Mouse (Mus musculus) stomach, postnatal 0 days (tissue): Measurements from ENCODE around the gene Tekt1. TPM values are rescaled to one million over a fixed set of nuclear protein-coding genes. Genes with fewer than 3 reads are reported as not detected.

ENCODE experiments used
- ATAC-seq: fragments of 200-750 bp; cut with Nextera tagmentation; 2 replicates; pipeline ENCODE4 v1.8.0; 2017; ENCODE audit not compliant: low FRiP score, low TSS enrichment
- DNase-seq: peaks from one replicate; pipeline ENCODE4 v3.0.0-alpha.2; 2016; ENCODE audit warnings: low spot score
- H3K27ac ChIP-seq: fragments of 300-500 bp; sonication (generic); replicated peaks from 2 replicates; pipeline ENCODE4 v1.5.1; 2014; ENCODE audit warnings: mild to moderate bottlenecking, control low read depth
- H3K27me3 ChIP-seq: fragments of 300-500 bp; sonication (generic); 2 replicates; pipeline ENCODE4 v1.6.1; 2014; ENCODE audit warnings: low read length; ENCODE audit not compliant: control insufficient read depth, insufficient read depth
- H3K36me3 ChIP-seq: fragments of 300-500 bp; sonication (generic); 2 replicates; pipeline ENCODE4 v1.6.1; 2014; ENCODE audit warnings: low read length, mixed read lengths; ENCODE audit not compliant: control insufficient read depth, insufficient read depth
- H3K4me1 ChIP-seq: fragments of 300-500 bp; sonication (generic); replicated peaks from 2 replicates; pipeline ENCODE4 v1.6.1; 2014; ENCODE audit warnings: antibody characterized with exemption; ENCODE audit not compliant: control insufficient read depth, insufficient read depth
- H3K4me2 ChIP-seq: fragments of 300-500 bp; sonication (generic); replicated peaks from 2 replicates; pipeline ENCODE4 v1.6.1; 2014; ENCODE audit warnings: low read depth, mild to moderate bottlenecking, control low read depth, moderate library complexity
- H3K4me3 ChIP-seq: fragments of 300-500 bp; sonication (generic); 2 replicates; pipeline ENCODE4 v1.5.1; 2014; ENCODE audit warnings: low read depth, low read length, control low read depth
- H3K9ac ChIP-seq: fragments of 300-500 bp; sonication (generic); 2 replicates; pipeline ENCODE4 v1.6.1; 2014; ENCODE audit warnings: mild to moderate bottlenecking, low read length, control low read depth, mixed read lengths
- H3K9me3 ChIP-seq: fragments of 300-500 bp; sonication (generic); 2 replicates; pipeline ENCODE4 v1.6.1; 2016; ENCODE audit warnings: low read length; ENCODE audit not compliant: control insufficient read depth
- CTCF ChIP-seq: IDR thresholded peaks from 2 replicates; pipeline ENCODE4 v1.5.1; 2016; ENCODE audit warnings: antibody characterized with exemption, low read depth, mild to moderate bottlenecking, moderate library complexity
- EP300 ChIP-seq: optimal IDR thresholded peaks from 2 replicates; pipeline ENCODE3; 2016; ENCODE audit warnings: antibody characterized with exemption
- WGBS: fragments of 180-500 bp; shearing (Covaris S2); extraction: QIAGEN DNeasy Blood & Tissue Kit; methylation state at CpG from one replicate; pipeline ENCODE4 v1.1.7; 2014; 5-methylcytosine and 5-hydroxymethylcytosine counted together
- polyA plus RNA-seq: library from polyadenylated mRNA; unstranded; fragments of >200 nt; fragmentation: Nextera tagmentation; extraction: Ambion mirVana; gene quantifications from 2 replicates; pipeline ENCODE4 v1.2.1, GENCODE M21; 2015

The Tekt1 gene
- polyA plus RNA-seq, 1 experiment from 2014 or later = not detected

- TF ChIP-seq CTCF (no peak), EP300 (no peak)
- Histone ChIP-seq H3K9me3 (no peaks in the 10 kb centered on the region), H3K4me2 (no peak overlapping the region), H3K9ac (no peak overlapping the region), H3K27me3 (no peaks in the 10 kb centered on the region), H3K36me3 (no peaks in the 10 kb centered on the region), H3K4me3 (no peak overlapping the region), H3K4me1 (no peaks in the 10 kb centered on the region), H3K27ac (no peak overlapping the region)
- 91% methylated on average over 5 of the region's 5 CpGs for WGBS
- ATAC-seq = no peak
- no peak for DNase-seq
Observed at GRCm38 (mm10) chr11:72364526-72364925, 2.3 kb upstream of the Tekt1 start.

GRCm38 (mm10) chr11:72363523-72364240 lies 1.4 kb upstream of the Tekt1 start:
- Histone ChIP-seq H3K27ac (no peak overlapping the region), H3K9me3 (no peaks in the 10 kb centered on the region), H3K4me3 (no peak overlapping the region), H3K4me2 (no peak overlapping the region), H3K9ac (no peak overlapping the region), H3K4me1 (no peaks in the 10 kb centered on the region), H3K27me3 (no peaks in the 10 kb centered on the region), H3K36me3 (no peaks in the 10 kb centered on the region)
- DNase-seq = no peak
- TF ChIP-seq CTCF (no peak), EP300 (no peak)
- ATAC-seq = no peak
- 55% methylated on average over 8 of the region's 8 CpGs for WGBS

- peak; percentile 63 for DNase-seq
- TF ChIP-seq CTCF (no peak), EP300 (no peak)
Observed at GRCm38 (mm10) chr11:72361385-72362346, 576 bp downstream of the Tekt1 start.

GRCm38 (mm10) chr11:72354971-72355728 lies 7.1 kb downstream of the Tekt1 start:
- peak; percentile 46; the same call in 1 of the 2 replicates for ATAC-seq
- Histone ChIP-seq H3K9me3 (no peaks in the 10 kb centered on the region), H3K9ac (no peak overlapping the region), H3K4me2 (peak overlapping the region; percentile 38), H3K4me1 (no peaks in the 10 kb centered on the region), H3K4me3 (no peak overlapping the region), H3K36me3 (no peaks in the 10 kb centered on the region), H3K27me3 (no peaks in the 10 kb centered on the region), H3K27ac (no peak overlapping the region)
- peak; percentile 74 for DNase-seq
- TF ChIP-seq CTCF (peak; percentile 95), EP300 (no peak)
- 18% methylated on average over 20 of the region's 20 CpGs for WGBS

More at GRCm38 (mm10) chr11:72361385-72362346, 576 bp downstream of the Tekt1 start:
- Histone ChIP-seq H3K36me3 (no peaks in the 10 kb centered on the region), H3K27me3 (no peaks in the 10 kb centered on the region), H3K9ac (peak overlapping the region; percentile 47), H3K9me3 (no peaks in the 10 kb centered on the region), H3K4me2 (peak overlapping the region; percentile 81), H3K27ac (no peak overlapping the region), H3K4me3 (peak overlapping the region; percentile 42), H3K4me1 (no peaks in the 10 kb centered on the region)
- ATAC-seq = no peak
- 6% methylated on average over 42 of the region's 42 CpGs for WGBS

- H3K27me3 ChIP-seq = no peaks in the 10 kb centered on the region
- 74% methylated on average over 3 of the region's 3 CpGs for WGBS
- TF ChIP-seq CTCF = no peak
Observed at GRCm38 (mm10) chr11:72353186-72353585, 9.1 kb downstream of the Tekt1 start.

More at GRCm38 (mm10) chr11:72353186-72353585, 9.1 kb downstream of the Tekt1 start:
- Histone ChIP-seq H3K9me3 (no peaks in the 10 kb centered on the region), H3K4me1 (no peaks in the 10 kb centered on the region), H3K4me3 (no peak overlapping the region), H3K27ac (no peak overlapping the region), H3K4me2 (no peak overlapping the region), H3K9ac (no peak overlapping the region), H3K36me3 (no peaks in the 10 kb centered on the region)
- ATAC-seq (no peak), DNase-seq (no peak)
